Mouse (Mus musculus) frontal cortex, postnatal 25 days (tissue): ENCODE measurements at regions not wholly inside any gene's neighbourhood (a gene's known extent, or its start where the extent isn't known, plus 50 kb on each side); places are given as distances from the start of the nearest gene placed in this dataset.
"Not testable (repeated sequence)": the region's sequence is repeated elsewhere in the genome, so short reads cannot be mapped to it uniquely, and the experiment has no call there.

Experiments used
- DNase-seq, 2 experiments: peaks; one replicate each; pipeline ENCODE4 v3.0.0; 2022; ENCODE audit warnings: low spot score in 2 of 2

DNA sequence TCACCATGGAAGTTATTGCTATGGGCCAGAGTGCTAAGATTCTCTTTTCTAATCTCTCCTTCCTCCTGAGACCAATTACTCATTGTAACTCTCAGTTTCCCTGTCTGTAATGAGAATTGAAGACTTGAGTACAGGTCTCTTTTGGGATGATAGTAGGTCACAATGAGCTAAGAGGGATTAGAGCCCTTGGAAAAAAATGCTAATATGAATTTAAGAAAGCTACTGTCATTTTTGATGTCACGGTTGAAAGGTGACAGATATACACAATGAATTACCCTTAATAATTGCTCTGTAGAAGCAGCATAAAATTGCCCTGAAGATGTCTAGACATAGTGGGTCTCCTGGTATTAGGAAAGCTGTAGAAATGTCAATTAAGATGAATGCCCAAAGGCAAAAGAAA lies 178.2 kb downstream of the Kcna4 start:
- DNase-seq = no peak

DNA sequence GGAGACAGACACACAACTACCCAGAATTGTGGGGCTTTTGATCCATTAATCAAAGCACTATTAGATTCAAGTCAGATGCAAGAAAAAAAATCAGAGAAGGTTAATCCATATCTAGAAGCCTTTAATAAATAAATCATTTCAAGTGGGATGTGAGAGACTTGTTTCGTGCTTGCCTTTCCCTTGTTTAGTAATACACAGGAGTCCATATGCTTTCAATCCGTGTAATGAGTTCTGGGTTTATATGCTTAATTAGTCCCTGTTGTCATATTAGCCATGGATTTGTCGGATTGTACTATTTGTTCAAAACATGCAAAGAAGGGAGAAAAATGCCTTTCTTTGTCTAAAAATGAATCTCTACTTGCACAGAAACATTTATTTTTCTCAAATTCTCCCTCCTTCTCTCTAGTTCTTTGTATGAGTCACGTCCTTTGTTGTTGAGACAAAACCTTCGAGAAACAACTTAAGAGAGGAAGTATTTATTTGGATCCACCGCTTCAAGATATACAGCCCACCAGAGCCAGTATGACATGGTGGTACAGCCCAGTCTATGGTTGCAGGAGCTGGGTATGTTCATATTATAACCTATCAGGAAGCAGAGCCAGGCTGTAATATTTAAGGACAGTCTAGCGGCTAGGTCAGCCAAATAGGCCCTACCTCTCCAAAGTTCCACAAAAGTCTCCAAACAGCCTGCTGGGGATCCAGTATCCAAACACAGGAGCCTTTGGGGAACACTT lies 213.4 kb downstream of the Kcna4 start:
- no peak for DNase-seq

DNA sequence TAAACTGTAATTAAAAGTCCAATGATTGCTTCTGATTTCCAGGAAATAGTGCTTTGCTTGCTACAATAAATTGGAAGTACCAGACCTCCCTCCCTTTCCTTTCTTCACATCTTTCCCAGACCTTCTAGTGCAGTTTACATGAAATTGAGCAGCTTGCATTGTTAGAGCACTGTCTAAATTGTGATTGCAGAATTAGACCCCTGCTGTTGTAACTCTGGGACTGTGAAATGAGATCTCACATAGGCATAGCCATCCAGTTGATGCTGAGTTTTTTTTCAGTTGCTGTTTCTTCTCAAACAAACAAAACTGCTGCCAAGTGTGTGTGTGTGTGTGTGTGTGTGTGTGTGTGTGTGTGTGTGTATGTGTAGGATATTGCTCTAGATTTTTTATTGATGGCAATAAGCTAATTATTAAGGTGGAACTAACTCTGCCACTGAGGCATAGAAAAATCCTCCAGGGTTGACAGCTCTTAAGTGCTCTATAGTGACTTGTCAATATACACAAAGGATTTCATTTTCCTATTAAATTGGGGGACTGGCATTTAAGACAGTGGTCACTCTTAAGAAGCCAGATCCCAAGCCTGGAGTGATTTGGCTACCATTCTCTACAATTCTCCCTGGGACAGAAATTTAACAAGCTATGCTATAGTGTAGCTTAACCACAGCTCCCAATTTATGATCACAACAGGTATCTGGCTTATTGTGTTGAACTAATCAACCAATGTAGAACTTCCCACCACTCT lies 217.2 kb downstream of the Kcna4 start:
- no peak for DNase-seq

DNA sequence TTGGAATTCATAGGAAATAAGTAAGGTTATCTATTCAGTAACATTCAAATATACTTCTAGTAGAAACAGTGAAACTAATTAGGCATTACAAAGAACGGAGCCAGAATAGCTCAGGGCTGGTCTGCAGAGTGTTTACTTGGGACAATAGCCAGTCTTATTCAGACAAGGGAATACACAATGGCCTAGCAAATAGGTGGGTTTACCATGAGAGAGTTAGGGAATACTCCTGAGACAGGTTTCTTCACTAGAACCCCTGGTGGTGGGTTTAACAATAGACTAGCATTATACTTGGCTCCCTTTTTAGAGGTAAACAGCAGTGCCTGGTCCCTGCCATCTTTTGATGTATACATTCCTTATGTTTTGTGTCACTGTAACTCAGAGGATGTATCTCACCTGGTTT lies 225.0 kb downstream of the Kcna4 start:
- DNase-seq = not testable (repeated sequence)

DNA sequence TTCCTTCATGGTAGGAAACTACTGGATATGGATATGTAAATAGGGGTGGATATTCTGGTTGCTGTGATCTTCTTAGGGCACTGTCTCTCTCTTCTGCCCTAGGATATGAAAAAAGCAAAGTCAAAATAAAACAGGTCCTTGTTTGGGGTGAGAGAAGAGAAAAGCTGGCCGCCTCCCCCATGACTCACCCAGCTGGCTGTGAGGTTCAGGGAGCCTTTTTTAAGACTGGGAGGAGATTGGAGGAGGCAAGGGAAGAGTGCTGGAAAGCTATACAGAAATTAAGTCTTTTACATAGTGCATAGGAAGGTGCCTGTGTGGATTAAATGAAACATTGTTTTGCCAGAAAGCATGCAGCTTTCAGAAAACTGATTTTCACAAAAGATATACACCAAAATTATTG lies 227.7 kb downstream of the Kcna4 start:
- DNase-seq = peak in 1 of 2 experiments; percentile 11

DNA sequence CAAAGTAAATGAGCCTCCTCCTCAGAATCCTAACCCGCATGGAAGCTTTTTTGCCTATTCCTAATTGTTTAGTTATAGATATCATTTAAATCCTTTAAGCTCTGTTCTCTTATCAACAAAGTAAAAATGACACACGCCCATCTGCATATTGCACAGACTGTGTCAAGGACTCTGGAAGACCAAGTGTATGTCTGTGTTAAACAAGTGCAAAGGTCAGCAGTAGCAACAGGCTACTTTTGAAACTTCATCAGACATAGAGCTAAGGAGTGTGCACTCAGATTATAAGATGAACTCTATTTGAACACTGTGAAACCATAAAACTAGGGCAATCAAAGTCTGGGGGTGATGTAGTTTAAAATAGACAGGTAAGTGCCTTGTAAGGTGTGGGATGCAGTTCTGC lies 228.3 kb downstream of the Kcna4 start:
- DNase-seq = no peak

DNA sequence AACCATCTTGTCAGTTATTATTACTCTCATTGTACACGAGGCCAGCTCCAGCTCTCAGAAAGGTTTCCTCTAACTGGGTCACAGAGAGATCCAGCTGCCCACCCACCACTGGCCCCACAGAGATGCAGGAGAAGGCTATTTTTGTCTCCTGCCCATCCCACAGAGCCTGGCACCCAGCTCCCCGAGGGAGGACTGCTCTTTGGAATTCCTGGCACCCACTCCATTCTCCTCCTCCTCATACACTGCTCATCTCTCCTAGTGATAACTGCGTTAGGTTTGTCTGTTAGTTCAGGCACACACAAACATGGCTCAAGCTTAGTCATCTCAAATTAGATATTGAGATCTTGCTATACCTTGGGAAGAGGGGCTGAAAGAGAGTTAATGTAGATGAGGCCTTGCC lies 228.9 kb downstream of the Kcna4 start:
- DNase-seq = peak; percentile 28 to 53

DNA sequence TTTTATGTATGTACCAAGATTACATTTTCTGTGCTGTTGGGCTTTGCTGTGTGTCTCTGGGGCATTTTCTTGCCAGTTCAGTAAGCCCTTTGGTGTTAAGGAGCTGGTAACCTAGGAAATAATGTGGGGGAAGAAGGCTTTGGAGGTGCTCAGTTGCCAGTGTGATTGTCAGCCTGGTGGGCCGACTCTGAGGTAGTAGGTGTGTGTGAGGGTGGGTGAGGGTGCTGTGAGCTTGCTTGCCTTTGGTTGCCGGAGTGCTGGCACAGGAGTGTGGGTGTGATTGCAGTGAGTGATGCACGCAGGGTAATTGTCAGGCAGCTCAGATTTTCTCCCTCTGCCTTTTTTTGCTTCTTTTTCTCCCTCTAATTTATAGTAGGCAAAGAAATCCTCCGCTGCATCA lies 229.3 kb downstream of the Kcna4 start:
- peak; percentile 14 to 45 for DNase-seq

DNA sequence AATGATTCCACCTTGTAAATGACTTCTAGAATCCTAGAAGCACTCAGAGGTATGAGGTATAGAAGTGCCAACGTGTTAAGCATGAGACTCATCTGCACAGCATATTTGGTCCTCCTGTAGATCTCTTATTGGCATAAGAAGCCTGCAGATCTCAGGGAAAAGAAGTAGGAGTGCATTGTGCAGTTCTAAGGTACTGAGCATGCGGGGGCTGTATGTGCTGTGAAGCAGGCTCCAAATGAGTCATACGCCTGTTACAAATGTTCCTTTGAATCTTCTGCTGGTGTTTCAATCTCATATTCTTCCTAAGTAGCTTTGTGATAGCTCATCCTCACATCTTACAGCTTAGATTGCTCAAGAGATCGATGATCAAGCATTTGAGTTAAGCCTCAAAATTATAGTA lies 252.7 kb downstream of the Kcna4 start:
- peak in 1 of 2 experiments; percentile 26 for DNase-seq

DNA sequence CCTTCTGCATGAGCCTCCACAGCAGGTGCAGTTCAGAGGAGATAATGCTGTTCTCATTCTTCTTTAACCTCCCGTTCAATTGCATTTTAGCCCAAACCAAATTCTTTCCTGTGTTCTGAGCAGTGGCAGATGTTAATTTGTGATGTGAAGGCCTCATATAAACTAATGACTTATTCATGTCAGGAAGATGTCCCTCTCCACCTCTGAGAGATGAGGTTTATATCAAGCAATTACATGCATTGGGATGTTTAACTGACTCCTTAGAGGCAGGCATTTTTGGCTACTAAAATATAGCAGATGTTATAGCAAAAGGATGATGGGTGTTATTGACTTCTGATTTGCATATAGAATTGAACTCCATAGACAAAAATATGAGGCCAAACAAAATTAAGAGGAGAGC lies 262.1 kb downstream of the Kcna4 start:
- DNase-seq = no peak

DNA sequence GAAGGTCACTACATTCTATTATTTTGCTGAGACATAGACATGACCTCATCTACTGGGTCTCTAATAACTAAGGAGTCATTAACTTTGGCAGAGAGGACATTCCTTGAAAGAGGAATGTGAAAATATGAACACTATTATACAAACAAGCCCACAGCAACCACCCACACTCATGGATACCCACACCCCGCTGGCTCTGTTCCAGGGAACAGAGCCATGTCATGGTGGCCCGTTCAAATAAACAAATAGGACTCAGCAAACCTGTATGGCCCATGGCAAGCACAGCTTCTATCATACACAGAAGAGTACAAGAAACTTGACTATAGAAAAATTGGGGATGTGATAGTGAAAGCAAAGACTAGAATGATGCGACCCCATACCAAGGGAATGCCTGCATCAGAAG lies 265.8 kb downstream of the Kcna4 start:
- DNase-seq = no peak

DNA sequence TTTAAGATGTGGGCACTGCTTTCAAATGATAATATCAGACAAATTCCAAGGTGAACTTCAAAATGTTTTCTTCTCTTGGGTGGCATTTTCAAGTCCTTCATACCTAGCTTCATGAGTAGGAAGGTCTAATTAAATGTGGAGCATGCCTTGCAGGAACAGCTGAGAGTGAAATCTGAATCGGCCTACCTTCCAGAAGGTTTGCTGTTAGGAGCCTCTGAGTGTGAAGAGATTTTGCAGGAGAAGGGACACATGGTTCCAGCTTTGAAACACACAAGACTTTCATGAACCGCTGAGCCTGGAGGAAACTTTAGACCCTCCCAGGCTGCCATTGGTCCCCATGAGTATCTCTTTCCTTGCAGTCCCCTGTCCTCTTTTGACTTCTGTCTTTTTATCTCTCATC lies 279.2 kb downstream of the Kcna4 start:
- DNase-seq = no peak

DNA sequence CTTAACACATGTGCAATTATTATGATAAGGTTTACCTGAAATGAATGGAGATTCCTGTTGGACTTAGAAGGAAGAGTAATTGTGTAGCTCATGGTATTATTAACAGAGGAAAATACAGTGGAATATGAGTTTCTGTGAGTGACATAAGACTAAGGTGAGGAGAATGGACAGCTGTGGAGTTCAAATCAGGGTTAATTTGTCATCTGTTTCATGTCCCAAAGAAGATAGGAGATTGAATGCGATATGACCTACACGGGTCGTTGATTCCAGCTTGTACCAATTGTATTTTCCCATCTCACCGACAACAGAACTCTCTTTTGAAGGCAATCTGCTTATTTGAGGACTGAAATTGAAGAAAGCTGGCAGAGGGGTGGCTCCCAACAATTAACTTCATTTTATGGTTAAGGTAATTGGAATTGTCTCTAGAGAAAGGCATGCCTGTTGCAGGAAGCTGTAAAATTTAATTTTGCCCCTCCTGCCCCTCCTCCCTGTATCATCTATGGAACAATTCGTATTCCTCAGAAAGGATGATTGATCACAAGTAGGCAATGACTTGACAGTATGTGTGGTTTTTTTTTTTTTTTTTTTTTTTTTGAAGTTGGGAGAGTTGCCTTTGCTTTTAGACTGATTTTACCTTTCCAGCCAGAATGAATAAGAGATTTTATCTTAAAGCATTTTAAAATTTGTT lies 319.6 kb downstream of the Kcna4 start:
- no peak for DNase-seq

DNA sequence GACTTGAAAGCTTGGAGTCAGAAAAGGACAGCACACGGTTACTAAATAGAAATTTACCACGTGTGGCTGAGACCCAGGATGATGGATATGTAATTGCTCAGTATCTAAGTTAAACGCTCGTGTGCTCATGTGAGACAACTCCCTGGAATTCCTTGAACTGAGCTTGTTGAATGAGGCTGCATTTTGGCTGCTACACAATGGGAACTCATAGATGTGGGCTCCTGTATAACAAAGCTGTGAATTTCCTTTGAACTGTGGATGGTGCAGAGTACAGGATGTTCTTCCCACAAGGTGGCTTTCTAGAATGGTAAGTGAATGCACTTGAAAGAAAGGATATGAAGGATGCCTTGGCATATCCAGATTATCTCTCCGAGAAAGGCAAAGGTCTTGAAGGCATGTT lies 321.4 kb downstream of the Kcna4 start:
- no peak for DNase-seq

DNA sequence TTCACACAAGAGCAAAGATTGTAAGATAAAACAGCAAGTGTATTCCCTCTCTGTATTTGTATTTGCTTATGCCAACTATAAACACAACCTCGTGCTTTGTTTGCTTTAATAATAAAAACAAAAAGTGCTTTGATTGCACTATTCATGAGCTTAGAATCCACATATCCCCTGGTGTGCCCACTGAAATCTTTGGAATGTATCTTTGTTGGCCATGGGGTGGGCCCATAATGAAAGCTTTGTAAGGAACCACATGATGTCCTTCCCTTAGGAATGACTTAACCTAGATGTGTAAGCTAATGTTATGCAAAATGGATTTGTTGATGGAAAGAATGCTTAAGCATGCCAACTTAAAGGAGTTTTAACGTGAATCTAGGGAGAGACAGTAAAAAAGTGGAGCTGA lies 321.8 kb downstream of the Kcna4 start:
- no peak for DNase-seq

DNA sequence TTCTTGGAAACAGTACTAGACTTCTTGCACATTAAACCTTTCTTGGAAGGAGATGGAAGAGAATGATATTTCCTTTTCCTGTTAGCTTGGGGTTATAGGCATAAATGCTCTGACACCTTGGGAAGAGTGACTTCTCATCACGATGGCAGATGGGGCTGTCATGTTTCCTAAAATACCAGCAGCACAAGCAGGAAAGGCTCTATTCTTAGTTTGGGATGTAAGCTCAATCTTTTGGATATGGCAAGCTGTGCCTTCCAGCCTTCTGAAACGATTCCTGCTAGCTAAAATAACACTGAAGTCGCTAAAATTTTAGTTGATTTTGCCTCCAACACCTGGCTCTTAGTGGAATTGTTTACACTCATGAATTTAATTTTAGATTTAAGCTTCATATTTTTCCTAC lies 324.3 kb downstream of the Kcna4 start:
- DNase-seq = no peak

DNA sequence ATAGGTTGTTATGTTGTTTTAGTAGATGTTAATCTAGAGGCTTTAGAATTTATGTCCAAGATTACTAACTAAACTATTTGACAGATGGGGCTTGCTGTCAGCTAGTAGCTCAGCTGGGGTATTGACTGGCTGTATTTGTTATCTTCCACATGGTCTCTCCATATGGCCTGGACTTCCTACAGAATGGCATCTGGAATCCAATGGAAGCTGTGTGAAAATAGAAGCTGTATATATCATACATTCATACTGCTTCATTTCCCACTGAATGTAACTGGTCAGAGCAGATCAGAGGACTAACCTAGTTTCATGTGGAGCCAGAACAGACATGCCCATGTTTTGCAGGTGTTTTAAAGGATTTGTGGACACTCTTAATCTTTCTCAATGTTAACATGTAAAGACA lies 337.0 kb downstream of the Kcna4 start:
- DNase-seq = no peak

DNA sequence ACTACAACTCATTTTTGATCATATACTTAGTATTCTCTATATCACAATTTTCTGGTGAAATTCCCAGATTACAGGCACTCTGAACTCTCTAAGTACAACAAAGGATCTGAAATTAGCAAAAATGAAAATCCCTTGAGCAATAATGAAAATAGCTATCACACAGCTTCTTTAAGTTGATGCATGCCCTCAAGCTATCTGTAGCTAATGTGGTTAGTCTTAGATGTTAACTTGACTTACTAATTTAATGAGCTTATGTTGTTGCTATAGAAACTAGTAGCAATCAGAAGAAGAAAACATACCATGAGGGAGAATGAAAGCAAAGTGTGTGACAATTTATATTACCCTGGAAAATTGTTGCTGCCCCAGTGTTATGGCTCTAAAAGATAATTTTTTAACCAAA lies 368.7 kb downstream of the Kcna4 start:
- DNase-seq = no peak
